Mouse (Mus musculus) forebrain, embryonic 15.5 days (tissue): Measurements from ENCODE around the gene Nalcn. TPM values are rescaled to one million over a fixed set of nuclear protein-coding genes. Genes with fewer than 3 reads are reported as not detected.
A peak's percentile ranks its signal among the peaks of the same experiment; 100 is the strongest.

Source experiments
- ATAC-seq: fragments of 200-750 bp; cut with Nextera tagmentation; replicated peaks from 2 replicates; pipeline ENCODE4 v1.8.0; 2017; ENCODE audit warnings: mild to moderate bottlenecking, moderate TSS enrichment, moderate library complexity
- H3K27ac ChIP-seq: fragments of 300-500 bp; sonication (generic); replicated peaks from 2 replicates; pipeline ENCODE4 v1.5.1; 2015; ENCODE audit warnings: mild to moderate bottlenecking, inconsistent platforms
- H3K27me3 ChIP-seq: fragments of 300-500 bp; sonication (generic); 2 replicates; pipeline ENCODE4 v1.6.1; 2015; ENCODE audit warnings: inconsistent platforms
- H3K36me3 ChIP-seq: fragments of 300-500 bp; sonication (generic); 2 replicates; pipeline ENCODE4 v1.6.1; 2015; ENCODE audit warnings: mild to moderate bottlenecking, inconsistent platforms
- H3K4me1 ChIP-seq: fragments of 300-500 bp; sonication (generic); 2 replicates; pipeline ENCODE4 v1.6.1; 2015; ENCODE audit warnings: inconsistent platforms
- H3K4me2 ChIP-seq: fragments of 300-500 bp; sonication (generic); replicated peaks from 2 replicates; pipeline ENCODE4 v1.6.1; 2015; ENCODE audit warnings: mild to moderate bottlenecking, inconsistent platforms
- H3K4me3 ChIP-seq: fragments of 300-500 bp; sonication (generic); 2 replicates; pipeline ENCODE4 v1.5.1; 2015; ENCODE audit warnings: mild to moderate bottlenecking, inconsistent platforms
- H3K9ac ChIP-seq: fragments of 300-500 bp; sonication (generic); replicated peaks from 2 replicates; pipeline ENCODE4 v1.6.1; 2015; ENCODE audit warnings: mild to moderate bottlenecking, inconsistent platforms
- H3K9me3 ChIP-seq: fragments of 300-500 bp; sonication (generic); 2 replicates; pipeline ENCODE4 v1.6.1; 2016; ENCODE audit warnings: inconsistent platforms
- WGBS: fragments of 180-500 bp; shearing (Covaris S2); methylation state at CpG from one replicate; pipeline ENCODE4 v1.1.7; 2015; ENCODE audit warnings: mixed read lengths; 5-methylcytosine and 5-hydroxymethylcytosine counted together
- polyA plus RNA-seq: library from polyadenylated mRNA; unstranded; fragments of >200 nt; fragmentation: Nextera tagmentation; extraction: Ambion mirVana; gene quantifications from 2 replicates; pipeline ENCODE4 v1.2.1, GENCODE M21; 2015

Nalcn gene
- polyA plus RNA-seq, 1 experiment from 2014 or later, result 7.3 TPM

- ATAC-seq, result no peak
- Histone ChIP-seq H3K4me1 (no peaks in the 10 kb centered on the region), H3K9me3 (no peaks in the 10 kb centered on the region), H3K27ac (no peak overlapping the region), H3K27me3 (no peaks in the 10 kb centered on the region), H3K9ac (no peak overlapping the region), H3K4me2 (no peak overlapping the region), H3K4me3 (no peak overlapping the region), H3K36me3 (no peaks in the 10 kb centered on the region)
Measured at GRCm38 (mm10) chr14:123574936-123575335, 52.0 kb downstream of the Nalcn start.

DNA sequence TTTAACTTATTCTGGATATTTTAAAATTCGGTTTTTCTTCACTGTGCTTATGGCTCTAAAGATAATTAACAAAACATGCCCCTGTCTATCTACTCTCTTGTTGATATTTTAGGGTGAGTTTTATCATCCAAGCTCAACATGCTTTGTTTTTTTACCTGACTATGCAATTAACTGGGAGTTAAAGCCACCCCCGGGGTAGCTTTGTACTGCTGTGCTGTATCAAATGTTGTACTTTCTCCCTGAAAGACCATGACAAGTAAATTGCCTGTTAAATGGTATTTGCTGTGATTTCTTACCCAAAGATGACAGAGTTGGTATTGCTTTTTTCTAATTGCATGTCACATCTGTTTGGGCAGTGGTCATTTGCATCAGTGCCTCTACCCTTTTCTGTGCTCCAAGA lies 60.3 kb downstream of the Nalcn start:
- no peak overlapping the region for H3K9ac ChIP-seq

DNA sequence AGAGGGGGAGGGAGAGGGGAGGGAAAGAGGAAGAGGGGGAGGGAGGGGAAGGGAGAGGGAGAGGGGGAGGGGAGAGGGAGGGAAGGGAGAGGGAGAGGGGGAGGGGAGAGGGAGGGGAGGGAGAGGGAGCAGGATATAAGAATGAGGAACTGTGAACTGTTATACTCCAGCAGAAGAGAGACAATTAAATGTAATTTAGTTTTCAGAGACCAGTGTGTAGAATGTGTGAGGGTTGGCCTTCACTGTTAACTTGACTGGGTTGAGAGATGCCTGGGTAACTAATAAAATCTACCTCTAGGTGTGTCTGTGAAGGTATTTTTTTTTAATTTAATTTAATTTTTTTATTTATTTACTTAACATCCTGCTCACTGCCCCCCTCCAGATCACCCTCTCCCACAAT lies 71.4 kb downstream of the Nalcn start:
- no peak overlapping the region for H3K4me2 ChIP-seq
- H3K4me1 ChIP-seq, result no peaks in the 10 kb centered on the region
- H3K9me3 ChIP-seq, result no peaks in the 10 kb centered on the region
- no peak overlapping the region for H3K27ac ChIP-seq
- H3K27me3 ChIP-seq, result no peaks in the 10 kb centered on the region
- no peaks in the 10 kb centered on the region for H3K36me3 ChIP-seq
- ATAC-seq, result no peak; the same call in 1 of the 2 replicates
- H3K9ac ChIP-seq, result no peak overlapping the region
- no peak overlapping the region for H3K4me3 ChIP-seq

More for the DNA sequence above, 60.3 kb downstream of the Nalcn start:
- H3K9me3 ChIP-seq, result no peaks in the 10 kb centered on the region
- no peak overlapping the region for H3K4me3 ChIP-seq
- no peaks in the 10 kb centered on the region for H3K36me3 ChIP-seq
- no peak for ATAC-seq
- 0 out of 2 replicates have a peak, but pooled peaks cover 2% of the 10 kb centered on the region for H3K4me1 ChIP-seq
- H3K27me3 ChIP-seq, result no peaks in the 10 kb centered on the region
- no peak overlapping the region for H3K4me2 ChIP-seq
- 75% methylated on average over 2 of the region's 2 CpGs for WGBS
- H3K27ac ChIP-seq, result no peak overlapping the region

- no peaks in the 10 kb centered on the region for H3K27me3 ChIP-seq
- no peak overlapping the region for H3K4me3 ChIP-seq
- WGBS, result 46% methylated on average over 4 of the region's 4 CpGs
- no peak overlapping the region for H3K4me2 ChIP-seq
- H3K36me3 ChIP-seq, result no peaks in the 10 kb centered on the region
- H3K27ac ChIP-seq, result no peak overlapping the region
- H3K9me3 ChIP-seq, result no peaks in the 10 kb centered on the region
- no peak for ATAC-seq
- no peaks in the 10 kb centered on the region for H3K4me1 ChIP-seq
- H3K9ac ChIP-seq, result no peak overlapping the region
Measured at GRCm38 (mm10) chr14:123554936-123555335, 72.0 kb downstream of the Nalcn start.

- H3K27ac ChIP-seq, result no peak overlapping the region
- ATAC-seq, result no peak
- no peaks in the 10 kb centered on the region for H3K27me3 ChIP-seq
- no peak overlapping the region for H3K9ac ChIP-seq
- H3K9me3 ChIP-seq, result no peaks in the 10 kb centered on the region
- H3K4me3 ChIP-seq, result no peak overlapping the region
- no peaks in the 10 kb centered on the region for H3K36me3 ChIP-seq
- H3K4me1 ChIP-seq, result no peaks in the 10 kb centered on the region
- H3K4me2 ChIP-seq, result no peak overlapping the region
Measured at GRCm38 (mm10) chr14:123542362-123542761, 84.6 kb downstream of the Nalcn start.

GRCm38 (mm10) chr14:123535636-123536035 lies 91.3 kb downstream of the Nalcn start:
- Histone ChIP-seq H3K27ac (no peak overlapping the region), H3K4me1 (peaks cover 5% of the 10 kb centered on the region; the same call in 1 of the 2 replicates), H3K9me3 (no peaks in the 10 kb centered on the region), H3K4me3 (no peak overlapping the region), H3K4me2 (no peak overlapping the region), H3K36me3 (no peaks in the 10 kb centered on the region), H3K9ac (no peak overlapping the region), H3K27me3 (no peaks in the 10 kb centered on the region)
- WGBS, result 66% methylated on average over 2 of the region's 2 CpGs
- 0 out of 2 replicates have a peak, but pooled peaks have one; percentile 16 for ATAC-seq

GRCm38 (mm10) chr14:123533000-123533399 lies 93.9 kb downstream of the Nalcn start:
- 96% methylated on average over 1 of the region's 1 CpGs for WGBS
- no peaks in the 10 kb centered on the region for H3K36me3 ChIP-seq
- no peak overlapping the region for H3K9ac ChIP-seq
- H3K27me3 ChIP-seq, result no peaks in the 10 kb centered on the region
- H3K4me1 ChIP-seq, result peaks cover 9% of the 10 kb centered on the region; the same call in 1 of the 2 replicates
- ATAC-seq, result no peak
- H3K4me3 ChIP-seq, result no peak overlapping the region
- no peak overlapping the region for H3K27ac ChIP-seq
- H3K4me2 ChIP-seq, result no peak overlapping the region
- no peaks in the 10 kb centered on the region for H3K9me3 ChIP-seq

- peak; percentile 63; the same call in 1 of the 2 replicates for ATAC-seq
- no peak overlapping the region for H3K4me3 ChIP-seq
- H3K9ac ChIP-seq, result no peak overlapping the region
- H3K36me3 ChIP-seq, result no peaks in the 10 kb centered on the region
- no peak overlapping the region for H3K4me2 ChIP-seq
- peaks cover 9% of the 10 kb centered on the region; the same call in 1 of the 2 replicates for H3K4me1 ChIP-seq
- no peaks in the 10 kb centered on the region for H3K9me3 ChIP-seq
- 8% methylated on average over 1 of the region's 1 CpGs for WGBS
- no peaks in the 10 kb centered on the region for H3K27me3 ChIP-seq
- no peak overlapping the region for H3K27ac ChIP-seq
Measured at GRCm38 (mm10) chr14:123531271-123531670, 95.7 kb downstream of the Nalcn start.

DNA sequence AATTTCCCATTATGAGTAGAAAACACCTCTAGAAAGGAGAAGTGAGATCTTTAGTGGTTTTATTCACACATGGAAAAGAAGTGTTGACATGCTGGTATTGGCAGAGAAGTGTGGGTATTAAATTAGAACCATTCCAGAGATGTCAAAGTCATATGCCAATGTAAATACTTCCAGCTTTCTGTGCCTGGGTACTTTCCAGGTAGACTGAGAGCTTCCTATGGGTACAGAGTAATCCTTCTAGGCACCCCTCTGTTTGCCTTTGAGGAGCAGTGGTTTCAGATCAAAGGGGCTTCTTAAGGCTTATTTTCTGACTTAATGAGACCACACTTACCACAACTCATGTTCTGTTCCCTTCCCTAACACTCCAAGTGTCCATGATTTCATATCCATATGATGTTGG lies 97.8 kb downstream of the Nalcn start:
- Histone ChIP-seq H3K27ac (no peak overlapping the region), H3K4me2 (no peak overlapping the region), H3K9ac (no peak overlapping the region), H3K4me1 (peaks cover 9% of the 10 kb centered on the region; the same call in 1 of the 2 replicates), H3K36me3 (no peaks in the 10 kb centered on the region), H3K4me3 (no peak overlapping the region), H3K27me3 (no peaks in the 10 kb centered on the region), H3K9me3 (no peaks in the 10 kb centered on the region)
- ATAC-seq, result peak; percentile 41

- ATAC-seq, result peak; percentile 99
- Histone ChIP-seq H3K4me1 (peaks cover 19% of the 10 kb centered on the region), H3K9me3 (no peaks in the 10 kb centered on the region), H3K4me2 (no peak overlapping the region; the same call in 1 of the 2 replicates), H3K27ac (peak overlapping the region; percentile 80), H3K9ac (no peak overlapping the region), H3K4me3 (no peak overlapping the region), H3K27me3 (no peaks in the 10 kb centered on the region), H3K36me3 (peaks cover 3% of the 10 kb centered on the region; the same call in 1 of the 2 replicates)
- WGBS, result 8% methylated on average over 8 of the region's 8 CpGs
Measured at GRCm38 (mm10) chr14:123513376-123514141, 113.4 kb downstream of the Nalcn start.

DNA sequence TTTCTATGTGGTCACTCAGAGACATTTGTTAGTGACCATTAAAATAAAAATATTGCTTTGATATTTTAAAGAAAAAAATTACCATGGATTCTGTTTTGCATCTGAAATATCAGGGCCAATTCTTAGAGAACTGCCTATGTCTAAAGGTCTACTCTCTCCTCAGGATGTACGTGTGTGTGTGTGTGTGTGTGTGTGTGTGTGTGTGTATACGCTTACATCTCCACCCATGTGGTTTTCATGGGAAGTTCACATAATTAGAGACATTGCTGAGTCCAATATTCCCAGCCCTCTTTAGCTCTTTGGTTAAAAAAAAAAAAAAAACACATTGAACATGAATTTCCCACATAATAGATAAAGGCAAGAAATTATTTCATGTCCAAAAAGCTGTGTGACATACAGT lies 114.0 kb downstream of the Nalcn start:
- H3K4me2 ChIP-seq, result no peak overlapping the region; the same call in 1 of the 2 replicates
- no peak overlapping the region for H3K4me3 ChIP-seq
- no peaks in the 10 kb centered on the region for H3K9me3 ChIP-seq
- ATAC-seq, result peak; percentile 74
- peak overlapping the region; percentile 80 for H3K27ac ChIP-seq
- 9% methylated on average over 2 of the region's 2 CpGs for WGBS
- H3K9ac ChIP-seq, result no peak overlapping the region
- H3K36me3 ChIP-seq, result peaks cover 3% of the 10 kb centered on the region; the same call in 1 of the 2 replicates
- peaks cover 19% of the 10 kb centered on the region for H3K4me1 ChIP-seq
- H3K27me3 ChIP-seq, result no peaks in the 10 kb centered on the region

DNA sequence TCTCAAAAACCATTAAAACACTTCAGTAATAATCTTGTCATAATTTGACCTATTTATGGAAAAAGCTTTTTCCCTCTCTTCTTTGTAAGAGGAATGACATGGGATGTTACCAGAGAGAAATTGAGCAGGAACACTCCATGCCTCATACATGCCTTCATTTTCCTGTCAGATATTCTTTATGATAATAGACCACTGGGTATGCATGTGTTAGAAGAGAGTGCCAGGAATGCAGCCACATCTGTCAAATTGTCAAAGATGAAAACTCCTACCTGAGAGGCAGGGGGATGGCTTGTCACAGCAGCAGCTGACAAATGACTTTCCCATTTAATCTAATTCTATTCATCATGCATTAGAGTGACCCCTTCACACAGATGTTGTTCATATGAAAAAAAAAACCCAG lies 131.4 kb downstream of the Nalcn start:
- no peaks in the 10 kb centered on the region for H3K9me3 ChIP-seq

More for the DNA sequence above, 131.4 kb downstream of the Nalcn start:
- ATAC-seq, result 0 out of 2 replicates have a peak, but pooled peaks have one; percentile 53
- Histone ChIP-seq H3K27me3 (no peaks in the 10 kb centered on the region), H3K36me3 (no peaks in the 10 kb centered on the region), H3K4me3 (no peak overlapping the region), H3K4me1 (no peaks in the 10 kb centered on the region), H3K27ac (no peak overlapping the region), H3K4me2 (no peak overlapping the region), H3K9ac (no peak overlapping the region)
